Comparison of ENCODE assay signal across 30 mouse cellular contexts in the genomic region with DNA sequence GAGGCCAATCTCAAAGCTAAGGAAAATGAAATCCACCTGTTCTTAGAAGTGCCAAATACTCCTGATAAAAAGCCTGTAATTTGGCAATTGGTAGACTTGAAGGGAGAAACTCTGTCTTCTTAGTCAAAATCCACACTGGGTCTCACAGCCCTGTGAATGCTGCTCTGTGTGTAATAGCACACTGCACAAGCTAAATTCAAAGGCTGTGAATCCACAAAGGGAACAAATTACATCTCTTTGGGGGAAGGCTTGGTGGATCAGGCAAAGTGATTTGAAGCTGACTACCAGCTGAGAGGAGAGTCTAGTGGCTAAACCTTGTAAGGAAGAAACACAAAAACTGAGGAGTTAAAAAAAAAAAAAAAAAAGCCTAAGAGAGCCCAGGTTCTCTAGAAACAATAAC. TPM values are rescaled to one million over a fixed set of nuclear protein-coding genes. Genes with fewer than 3 reads are reported as not detected.
DNase-seq lines count a peak whose midpoint lies in the region; ATAC-seq and TF ChIP-seq lines count a peak whose summit lies in the region.
"Had no signal": no experiment of that assay in that cellular context is flagged by ENCODE, and none has a peak within 500 bp of the region (broad histone marks: within the 10 kb centered on the region; RNA-seq: fewer than 3 reads in every experiment).

No protein-coding gene starts in this region.

- peaks cover 18% of the 10 kb centered on the region for H3K27me3 ChIP-seq in midbrain, embryonic 10.5 days (ENCODE audit: low read depth, poor library complexity, severe bottlenecking)
- H3K27me3 ChIP-seq in midbrain, postnatal 0 days (ENCODE audit: insufficient read depth, low read length), result no peaks in the 10 kb centered on the region
- 0 out of 2 replicates have a peak, but pooled peaks cover 3% of the 10 kb centered on the region for H3K27me3 ChIP-seq in forebrain, embryonic 11.5 days (ENCODE audit: control insufficient read depth, insufficient read depth, low read length)
- H3K27me3 ChIP-seq: embryonic facial prominence, embryonic 12.5 days had no signal

- no peak overlapping the region for H3K4me2 ChIP-seq in midbrain, postnatal 0 days (ENCODE audit: low read depth, low read length, poor library complexity, severe bottlenecking)
- no peak overlapping the region for H3K4me2 ChIP-seq in forebrain, embryonic 11.5 days (ENCODE audit: low read depth, low read length, severe bottlenecking)
- H3K4me2 ChIP-seq: embryonic facial prominence, embryonic 12.5 days; heart, embryonic 13.5 days; limb, embryonic 13.5 days; liver, embryonic 13.5 days; midbrain, embryonic 13.5 days had no signal

- H3K9me3 ChIP-seq in midbrain, embryonic 10.5 days (replicated peaks), result no peaks in the 10 kb centered on the region
- no peaks in the 10 kb centered on the region for H3K9me3 ChIP-seq in midbrain, postnatal 0 days (ENCODE audit: low read length)
- H3K9me3 ChIP-seq in forebrain, embryonic 11.5 days (ENCODE audit: control insufficient read depth, low read length), result no peaks in the 10 kb centered on the region
- H3K9me3 ChIP-seq: embryonic facial prominence, embryonic 12.5 days; heart, embryonic 13.5 days; limb, embryonic 13.5 days; liver, embryonic 13.5 days; midbrain, embryonic 13.5 days had no signal

- H3K27ac ChIP-seq in midbrain, embryonic 10.5 days (replicated peaks), result peak overlapping the region; percentile 77
- no peak overlapping the region for H3K27ac ChIP-seq in midbrain, postnatal 0 days (ENCODE audit: low read depth, low read length)
- H3K27ac ChIP-seq in forebrain, embryonic 11.5 days (ENCODE audit: low read depth, low read length), result peak overlapping the region; percentile 50
- H3K27ac ChIP-seq: embryonic facial prominence, embryonic 12.5 days; heart, adult 2 months; heart, embryonic 13.5 days; layer of hippocampus, adult 2 months; limb, embryonic 13.5 days; liver, embryonic 13.5 days; midbrain, embryonic 13.5 days had no signal

- no peaks in the 10 kb centered on the region for H3K36me3 ChIP-seq in midbrain, embryonic 10.5 days
- H3K36me3 ChIP-seq in midbrain, postnatal 0 days (ENCODE audit: insufficient read depth, low read length), result no peaks in the 10 kb centered on the region
- H3K36me3 ChIP-seq in forebrain, embryonic 11.5 days (ENCODE audit: control insufficient read depth, insufficient read depth, low read length), result no peaks in the 10 kb centered on the region
- H3K36me3 ChIP-seq: embryonic facial prominence, embryonic 12.5 days; heart, embryonic 13.5 days; limb, embryonic 13.5 days; liver, embryonic 13.5 days; midbrain, embryonic 13.5 days had no signal

- no peak for TF ChIP-seq CTCF in midbrain, postnatal 0 days (IDR thresholded peaks at IDR 0.05)

- H3K4me1 ChIP-seq in midbrain, embryonic 10.5 days, result peaks cover 39% of the 10 kb centered on the region
- H3K4me1 ChIP-seq in midbrain, postnatal 0 days (ENCODE audit: insufficient read depth, low read length), result peaks cover 2% of the 10 kb centered on the region; the same call in 1 of the 2 replicates
- H3K4me1 ChIP-seq in forebrain, embryonic 11.5 days (replicated peaks; ENCODE audit: control insufficient read depth, insufficient read depth, low read length), result peaks cover 2% of the 10 kb centered on the region; the same call in 1 of the 2 replicates
- H3K4me1 ChIP-seq: liver, embryonic 13.5 days had no signal

- H3K4me3 ChIP-seq in midbrain, embryonic 10.5 days, result no peak overlapping the region
- no peak overlapping the region for H3K4me3 ChIP-seq in midbrain, postnatal 0 days (ENCODE audit: low read depth, low read length)
- no peak overlapping the region for H3K4me3 ChIP-seq in forebrain, embryonic 11.5 days (ENCODE audit: low read depth, low read length)
- H3K4me3 ChIP-seq: embryonic facial prominence, embryonic 12.5 days; heart, adult 2 months; heart, embryonic 13.5 days; layer of hippocampus, adult 2 months; limb, embryonic 13.5 days; liver, embryonic 13.5 days; midbrain, embryonic 13.5 days; myocyte had no signal

- no peak for DNase-seq in midbrain, embryonic 10.5 days (ENCODE audit: low spot score)
- no peak for DNase-seq in midbrain, postnatal 0 days (ENCODE audit: low spot score)
- DNase-seq in embryo, embryonic 10.5 days (ENCODE audit: low spot score), result peak; percentile 47
- DNase-seq in forebrain, embryonic 11.5 days (ENCODE audit: low spot score), result no peak
- no peak for DNase-seq in retina, embryonic 14.5 days (ENCODE audit: low spot score)
- no peak for DNase-seq in cerebellum, adult 18-20 months
- DNase-seq in layer of hippocampus, postnatal 10 days (ENCODE audit: low spot score in 2 of 2), result no peak
- DNase-seq: adrenal gland, adult 2 months; B cell, adult 2 months; cerebellum, adult 2 months; cerebellum, postnatal 25 days; gastrocnemius, postnatal 36 days; heart, adult 2 months; heart, postnatal 14 days; kidney, postnatal 25 days; liver, embryonic 13.5 days; lung, adult 2 months; lung, postnatal 14 days; right cerebral cortex, postnatal 14 days had no signal

- no peak for ATAC-seq in midbrain, postnatal 0 days (ENCODE audit: low FRiP score)
- peak; percentile 57 for ATAC-seq in forebrain, embryonic 11.5 days (replicated peaks; ENCODE audit: low FRiP score)
- ATAC-seq: hindbrain, embryonic 16.5 days; intestine, embryonic 16.5 days; midbrain, embryonic 13.5 days had no signal

- H3K9ac ChIP-seq in midbrain, postnatal 0 days (replicated peaks; ENCODE audit: low read length, poor library complexity, severe bottlenecking), result no peak overlapping the region
- H3K9ac ChIP-seq in forebrain, embryonic 11.5 days (ENCODE audit: low read length), result no peak overlapping the region
- H3K9ac ChIP-seq: embryonic facial prominence, embryonic 12.5 days; heart, embryonic 13.5 days; limb, embryonic 13.5 days; liver, embryonic 13.5 days; midbrain, embryonic 13.5 days had no signal

RNA-seq across cellular contexts. Expression of a gene that starts 4.8 kb away (rescaled TPM):
- 1.1 and 1.3 TPM in 2 replicates for polyA plus RNA-seq in midbrain, embryonic 10.5 days (2016; fragmentation: Nextera tagmentation; extraction: Ambion mirVana)
- total RNA-seq in midbrain, postnatal 0 days (2014; rRNA removed), result 16.9 and 25.2 TPM in 2 replicates
- 23.7 and 24.4 TPM in 2 replicates for polyA plus RNA-seq in midbrain, postnatal 0 days (2015; fragmentation: Nextera tagmentation; extraction: Ambion mirVana)
- polyA plus RNA-seq in forebrain, embryonic 11.5 days (2014; fragmentation: Nextera tagmentation; extraction: Ambion mirVana), result 0.90 and 1.1 TPM in 2 replicates
- 10 to 100 TPM; 66.2 to 66.8 TPM for total RNA-seq in layer of hippocampus, postnatal 10 days (2021)
- total RNA-seq: megakaryocyte progenitor cell, adult 5-6 weeks; MEL; neutrophil, adult 5-6 weeks had no signal

Comparison
In these comparisons a context has a peak if more than half of its experiments do, and no peak if none do; other contexts are left out.
1. RNA of a gene that starts 4.8 kb away (polyA plus RNA-seq): 23.7 to 24.4 TPM in midbrain, postnatal 0 days; 1.1 to 1.3 TPM in midbrain, embryonic 10.5 days and 0.90 to 1.1 TPM in forebrain, embryonic 11.5 days; every median in the first group is over 10 times any median in the second.